Mouse (Mus musculus): Measurements from ENCODE around the gene Mdm4. TPM values are rescaled to one million over a fixed set of nuclear protein-coding genes. Genes with fewer than 3 reads are reported as not detected.

The Mdm4 gene
- polyA plus RNA-seq, 1 experiment, result 67.2 TPM

GRCm38 (mm10) chr1:132961751-132962150 lies 68.6 kb downstream of the Mdm4 start:
- DNase-seq (ENCODE audit: extremely low spot score in 1 of 2, low spot score in 1 of 2), result no peak

GRCm38 (mm10) chr1:132956809-132957208 lies 73.6 kb downstream of the Mdm4 start:
- no peak for DNase-seq (ENCODE audit: extremely low spot score in 1 of 2, low spot score in 1 of 2)

- DNase-seq (ENCODE audit: extremely low spot score in 1 of 2, low spot score in 1 of 2), result no peak
Observed at GRCm38 (mm10) chr1:132947811-132948210, 82.5 kb downstream of the Mdm4 start.

- DNase-seq (ENCODE audit: extremely low spot score in 1 of 2, low spot score in 1 of 2), result peak in 1 of 2 experiments; percentile 42
Observed at GRCm38 (mm10) chr1:132945826-132946225, 84.5 kb downstream of the Mdm4 start.

GRCm38 (mm10) chr1:132938975-132939374 lies 91.4 kb downstream of the Mdm4 start:
- DNase-seq (ENCODE audit: extremely low spot score in 1 of 2, low spot score in 1 of 2), result no peak

GRCm38 (mm10) chr1:132937296-132938030 lies 92.9 kb downstream of the Mdm4 start:
- no peak for DNase-seq (ENCODE audit: extremely low spot score in 1 of 2, low spot score in 1 of 2)

- peak; percentile 61 to 77 for DNase-seq (ENCODE audit: extremely low spot score in 1 of 2, low spot score in 1 of 2)
Observed at GRCm38 (mm10) chr1:132934856-132935255, 95.5 kb downstream of the Mdm4 start.

GRCm38 (mm10) chr1:132932421-132932820 lies 97.9 kb downstream of the Mdm4 start:
- no peak for DNase-seq (ENCODE audit: extremely low spot score in 1 of 2, low spot score in 1 of 2)

- DNase-seq (ENCODE audit: extremely low spot score in 1 of 2, low spot score in 1 of 2), result no peak
Observed at GRCm38 (mm10) chr1:132930291-132930690, 100.1 kb downstream of the Mdm4 start.

GRCm38 (mm10) chr1:132928907-132929250 lies 101.5 kb downstream of the Mdm4 start:
- DNase-seq (ENCODE audit: extremely low spot score in 1 of 2, low spot score in 1 of 2), result no peak

- DNase-seq (ENCODE audit: extremely low spot score in 1 of 2, low spot score in 1 of 2), result no peak
Observed at GRCm38 (mm10) chr1:132928032-132928906, 102.1 kb downstream of the Mdm4 start.

GRCm38 (mm10) chr1:132925270-132925669 lies 105.1 kb downstream of the Mdm4 start:
- no peak for DNase-seq (ENCODE audit: extremely low spot score in 1 of 2, low spot score in 1 of 2)

GRCm38 (mm10) chr1:132922257-132922656 lies 108.1 kb downstream of the Mdm4 start:
- DNase-seq (ENCODE audit: extremely low spot score in 1 of 2, low spot score in 1 of 2), result no peak

GRCm38 (mm10) chr1:132921071-132921470 lies 109.3 kb downstream of the Mdm4 start:
- no peak for DNase-seq (ENCODE audit: extremely low spot score in 1 of 2, low spot score in 1 of 2)

- no peak for DNase-seq (ENCODE audit: extremely low spot score in 1 of 2, low spot score in 1 of 2)
Observed at GRCm38 (mm10) chr1:132919258-132919657, 111.1 kb downstream of the Mdm4 start.

GRCm38 (mm10) chr1:132918117-132918680 lies 112.2 kb downstream of the Mdm4 start:
- DNase-seq (ENCODE audit: extremely low spot score in 1 of 2, low spot score in 1 of 2), result no peak

- DNase-seq (ENCODE audit: extremely low spot score in 1 of 2, low spot score in 1 of 2), result no peak
Observed at GRCm38 (mm10) chr1:132917554-132917953, 112.8 kb downstream of the Mdm4 start.

GRCm38 (mm10) chr1:132915849-132916493 lies 114.4 kb downstream of the Mdm4 start:
- peak; percentile 82 to 85 for DNase-seq (ENCODE audit: extremely low spot score in 1 of 2, low spot score in 1 of 2)

GRCm38 (mm10) chr1:132910414-132911041 lies 119.8 kb downstream of the Mdm4 start:
- no peak for DNase-seq (ENCODE audit: extremely low spot score in 1 of 2, low spot score in 1 of 2)

- DNase-seq (ENCODE audit: extremely low spot score in 1 of 2, low spot score in 1 of 2), result no peak
Observed at GRCm38 (mm10) chr1:132909951-132910350, 120.4 kb downstream of the Mdm4 start.

Measured in frontal cortex, adult 2 months (tissue).